In genomic region chr7:91543286-91543650, GRCm38 (mm10) we compare ENCODE assay signal across 9 mouse cellular contexts.
DNase-seq lines count a peak whose midpoint lies in the region; ATAC-seq lines count a peak whose summit lies in the region.
"Had no signal": no experiment of that assay in that cellular context is flagged by ENCODE, and none has a peak within 500 bp of the region (broad histone marks: within the 10 kb centered on the region; RNA-seq: fewer than 3 reads in every experiment).

No protein-coding gene starts in this region.

- H3K27ac ChIP-seq in heart, embryonic 12.5 days (ENCODE audit: poor library complexity, severe bottlenecking) = no peak overlapping the region
- H3K27ac ChIP-seq in embryonic facial prominence, embryonic 11.5 days (replicated peaks; ENCODE audit: low read depth, low read length) = no peak overlapping the region
- peak overlapping the region; percentile 70 for H3K27ac ChIP-seq in hindbrain, embryonic 16.5 days (ENCODE audit: low read depth, low read length)
- no peak overlapping the region for H3K27ac ChIP-seq in midbrain, embryonic 12.5 days (replicated peaks)

- no peak for ATAC-seq in heart, embryonic 12.5 days (ENCODE audit: insufficient number of reproducible peaks, low FRiP score)
- no peak for ATAC-seq in embryonic facial prominence, embryonic 11.5 days (replicated peaks; ENCODE audit: insufficient number of reproducible peaks, low FRiP score, low TSS enrichment, low read depth)
- peak; percentile 53 for ATAC-seq in hindbrain, embryonic 16.5 days
- ATAC-seq in midbrain, embryonic 12.5 days (ENCODE audit: low FRiP score, low read depth) = peak; percentile 55
- ATAC-seq in granulocyte monocyte progenitor cell, adult 5-6 weeks (replicated peaks; ENCODE audit: poor library complexity, severe bottlenecking) = no peak

- no peaks in the 10 kb centered on the region for H3K27me3 ChIP-seq in heart, embryonic 12.5 days (replicated peaks)
- no peaks in the 10 kb centered on the region for H3K27me3 ChIP-seq in embryonic facial prominence, embryonic 11.5 days (ENCODE audit: control insufficient read depth, insufficient read depth, low read length)
- H3K27me3 ChIP-seq in hindbrain, embryonic 16.5 days (replicated peaks; ENCODE audit: control insufficient read depth, insufficient read depth, low read length) = no peaks in the 10 kb centered on the region
- peaks cover 3% of the 10 kb centered on the region for H3K27me3 ChIP-seq in midbrain, embryonic 12.5 days

- 34% methylated on average over 4 of the region's 4 CpGs for WGBS in heart, embryonic 12.5 days
- 42% methylated on average over 4 of the region's 4 CpGs for WGBS in embryonic facial prominence, embryonic 11.5 days
- whole genome bisulfite sequencing in hindbrain, embryonic 16.5 days = 33% methylated on average over 4 of the region's 4 CpGs
- WGBS in midbrain, embryonic 12.5 days = 38% methylated on average over 4 of the region's 4 CpGs

- 0 out of 2 replicates have a peak, but pooled peaks cover 7% of the 10 kb centered on the region for H3K4me1 ChIP-seq in heart, embryonic 12.5 days (replicated peaks)
- no peaks in the 10 kb centered on the region for H3K4me1 ChIP-seq in embryonic facial prominence, embryonic 11.5 days (ENCODE audit: control insufficient read depth, insufficient read depth, low read length)
- H3K4me1 ChIP-seq in hindbrain, embryonic 16.5 days (ENCODE audit: control insufficient read depth, insufficient read depth, low read depth, low read length) = 0 out of 2 replicates have a peak, but pooled peaks cover 2% of the 10 kb centered on the region
- peaks cover 10% of the 10 kb centered on the region; the same call in 1 of the 2 replicates for H3K4me1 ChIP-seq in midbrain, embryonic 12.5 days

- H3K9me3 ChIP-seq in heart, embryonic 12.5 days (replicated peaks) = no peaks in the 10 kb centered on the region
- H3K9me3 ChIP-seq in embryonic facial prominence, embryonic 11.5 days (replicated peaks; ENCODE audit: control insufficient read depth, low read length) = no peaks in the 10 kb centered on the region
- H3K9me3 ChIP-seq in hindbrain, embryonic 16.5 days (ENCODE audit: control insufficient read depth, low read length) = no peaks in the 10 kb centered on the region
- H3K9me3 ChIP-seq in midbrain, embryonic 12.5 days = no peaks in the 10 kb centered on the region

- DNase-seq in heart, adult 9 months (ENCODE audit: low spot score in 2 of 2) = no peak
- no peak for DNase-seq in embryonic facial prominence, embryonic 11.5 days (ENCODE audit: low spot score)
- no peak for DNase-seq in gastrocnemius, postnatal 10 days
- DNase-seq in kidney, adult 18-20 months = no peak

- H3K4me2 ChIP-seq in heart, embryonic 12.5 days = peak overlapping the region; percentile 90
- peak overlapping the region; percentile 72 for H3K4me2 ChIP-seq in embryonic facial prominence, embryonic 11.5 days (ENCODE audit: low read depth, low read length)
- H3K4me2 ChIP-seq in hindbrain, embryonic 16.5 days (ENCODE audit: low read length) = peak overlapping the region; percentile 73
- H3K4me2 ChIP-seq in midbrain, embryonic 12.5 days (replicated peaks) = peak overlapping the region; percentile 78

- H3K9ac ChIP-seq in heart, embryonic 12.5 days = no peak overlapping the region
- H3K9ac ChIP-seq in embryonic facial prominence, embryonic 11.5 days (replicated peaks; ENCODE audit: low read length) = no peak overlapping the region
- peak overlapping the region; percentile 61 for H3K9ac ChIP-seq in hindbrain, embryonic 16.5 days (ENCODE audit: low read depth, low read length)
- peak overlapping the region; percentile 53; the same call in 1 of the 2 replicates for H3K9ac ChIP-seq in midbrain, embryonic 12.5 days (replicated peaks)

- no peaks in the 10 kb centered on the region for H3K36me3 ChIP-seq in heart, embryonic 12.5 days
- no peaks in the 10 kb centered on the region for H3K36me3 ChIP-seq in embryonic facial prominence, embryonic 11.5 days (replicated peaks; ENCODE audit: control insufficient read depth, insufficient read depth, low read depth, low read length)
- no peaks in the 10 kb centered on the region for H3K36me3 ChIP-seq in hindbrain, embryonic 16.5 days (ENCODE audit: control insufficient read depth, insufficient read depth, low read length)
- no peaks in the 10 kb centered on the region for H3K36me3 ChIP-seq in midbrain, embryonic 12.5 days

- H3K4me3 ChIP-seq in heart, embryonic 12.5 days = peak overlapping the region; percentile 51
- H3K4me3 ChIP-seq in embryonic facial prominence, embryonic 11.5 days (ENCODE audit: low read depth, low read length) = peak overlapping the region; percentile 31
- peak overlapping the region; percentile 53 for H3K4me3 ChIP-seq in hindbrain, embryonic 16.5 days (ENCODE audit: low read length)
- peak overlapping the region; percentile 48 for H3K4me3 ChIP-seq in midbrain, embryonic 12.5 days
- H3K4me3 ChIP-seq: myocyte had no signal

Comparison
In these comparisons a context has a peak if more than half of its experiments do, and no peak if none do; other contexts are left out.
1. ATAC-seq: peak in hindbrain, embryonic 16.5 days (single experiment) and midbrain, embryonic 12.5 days (single experiment); none in heart, embryonic 12.5 days (single experiment), embryonic facial prominence, embryonic 11.5 days (single experiment) and granulocyte monocyte progenitor cell, adult 5-6 weeks (single experiment).
2. H3K9ac ChIP-seq: peak in hindbrain, embryonic 16.5 days (single experiment) and midbrain, embryonic 12.5 days (single experiment); none in heart, embryonic 12.5 days (single experiment) and embryonic facial prominence, embryonic 11.5 days (single experiment).
3. Peak in every context shown above with its lines, with median percentiles within 50 percentile points of each other: H3K4me2 ChIP-seq and H3K4me3 ChIP-seq.